In genomic region chr19:31763246-31763821, GRCm38 (mm10) we compare ENCODE assay signal across 8 mouse cellular contexts. TPM values are rescaled to one million over a fixed set of nuclear protein-coding genes. Genes with fewer than 3 reads are reported as not detected.
DNase-seq lines count a peak whose midpoint lies in the region; ATAC-seq and TF ChIP-seq lines count a peak whose summit lies in the region.

No protein-coding gene starts in this region.

- peak overlapping the region; percentile 53 for H3K4me3 ChIP-seq in forebrain, embryonic 13.5 days
- H3K4me3 ChIP-seq in intestine, postnatal 0 days (ENCODE audit: low read depth, low read length): peak overlapping the region; percentile 67
- peak overlapping the region; percentile 49 for H3K4me3 ChIP-seq in midbrain, embryonic 15.5 days

- 0 out of 2 replicates have a peak, but pooled peaks have one; percentile 3 for TF ChIP-seq CTCF in intestine, postnatal 0 days (IDR thresholded peaks at IDR 0.05; ENCODE audit: low read depth)

- peak; percentile 91 for DNase-seq in heart, adult 11 months
- DNase-seq in heart, adult 8-10 months (ENCODE audit: low spot score): no peak
- DNase-seq in right cerebral cortex, adult 18-20 months: no peak
- DNase-seq in left cerebral cortex, adult 18-20 months (ENCODE audit: low spot score in 2 of 2): no peak

- no peaks in the 10 kb centered on the region for H3K36me3 ChIP-seq in forebrain, embryonic 13.5 days (ENCODE audit: poor library complexity, severe bottlenecking)
- H3K36me3 ChIP-seq in intestine, postnatal 0 days (ENCODE audit: control insufficient read depth, insufficient read depth): no peaks in the 10 kb centered on the region
- no peaks in the 10 kb centered on the region for H3K36me3 ChIP-seq in midbrain, embryonic 15.5 days (replicated peaks)

- no peak for ATAC-seq in forebrain, embryonic 13.5 days
- no peak for ATAC-seq in intestine, postnatal 0 days
- no peak; the same call in 1 of the 2 replicates for ATAC-seq in midbrain, embryonic 15.5 days (replicated peaks)
- ATAC-seq in frontal cortex, adult (ENCODE audit: low TSS enrichment): no peak

- 0 out of 2 replicates have a peak overlapping the region, but pooled peaks have one; percentile 63 for H3K9ac ChIP-seq in forebrain, embryonic 13.5 days
- H3K9ac ChIP-seq in intestine, postnatal 0 days (ENCODE audit: low read depth, low read length): 0 out of 2 replicates have a peak overlapping the region, but pooled peaks have one; percentile 31
- H3K9ac ChIP-seq in midbrain, embryonic 15.5 days: no peak overlapping the region

- H3K27ac ChIP-seq in forebrain, embryonic 13.5 days: no peak overlapping the region
- H3K27ac ChIP-seq in intestine, postnatal 0 days (ENCODE audit: low read depth, low read length): no peak overlapping the region
- no peak overlapping the region for H3K27ac ChIP-seq in midbrain, embryonic 15.5 days

- peak overlapping the region; percentile 96 for H3K4me2 ChIP-seq in forebrain, embryonic 13.5 days
- peak overlapping the region; percentile 97 for H3K4me2 ChIP-seq in intestine, postnatal 0 days (replicated peaks; ENCODE audit: low read depth)
- peak overlapping the region; percentile 99 for H3K4me2 ChIP-seq in midbrain, embryonic 15.5 days

- peaks cover 54% of the 10 kb centered on the region for H3K27me3 ChIP-seq in forebrain, embryonic 13.5 days
- peaks cover 9% of the 10 kb centered on the region for H3K27me3 ChIP-seq in intestine, postnatal 0 days (replicated peaks; ENCODE audit: control insufficient read depth, insufficient read depth, low read length)
- H3K27me3 ChIP-seq in midbrain, embryonic 15.5 days (replicated peaks): peaks cover 24% of the 10 kb centered on the region

- WGBS in forebrain, embryonic 13.5 days: 5% methylated on average over 20 of the region's 20 CpGs
- 20% methylated on average over 20 of the region's 20 CpGs for WGBS in intestine, postnatal 0 days
- 7% methylated on average over 20 of the region's 20 CpGs for WGBS in midbrain, embryonic 15.5 days

- H3K9me3 ChIP-seq in forebrain, embryonic 13.5 days (replicated peaks): no peaks in the 10 kb centered on the region
- no peaks in the 10 kb centered on the region for H3K9me3 ChIP-seq in intestine, postnatal 0 days (ENCODE audit: control insufficient read depth)
- no peaks in the 10 kb centered on the region for H3K9me3 ChIP-seq in midbrain, embryonic 15.5 days

- H3K4me1 ChIP-seq in forebrain, embryonic 13.5 days: peaks cover 29% of the 10 kb centered on the region
- H3K4me1 ChIP-seq in intestine, postnatal 0 days (replicated peaks; ENCODE audit: control insufficient read depth, insufficient read depth, low read length): no peaks in the 10 kb centered on the region
- H3K4me1 ChIP-seq in midbrain, embryonic 15.5 days: peaks cover 28% of the 10 kb centered on the region

RNA-seq across cellular contexts. Expression of gene Prkg1, which starts 1.5 kb away (rescaled TPM):
- total RNA-seq in heart, adult 8-10 months (2022): 10 to 100 TPM; 10.6 to 16.1 (median 12.2) TPM
- 1.3 and 1.8 TPM in 2 replicates for polyA plus RNA-seq in forebrain, embryonic 13.5 days (2015; fragmentation: Nextera tagmentation; extraction: Ambion mirVana)
- polyA plus RNA-seq in intestine, postnatal 0 days (2015; fragmentation: Nextera tagmentation; extraction: Ambion mirVana): 4.0 and 4.6 TPM in 2 replicates
- 4.3 TPM in 2 replicates for polyA plus RNA-seq in midbrain, embryonic 15.5 days (2015; fragmentation: Nextera tagmentation; extraction: Ambion mirVana)
- 10 to 100 TPM; 17.0 to 17.5 TPM for total RNA-seq in left cerebral cortex, adult 18-20 months (2021)
